Mouse (Mus musculus): ENCODE data around the gene Ptrh1.

- TF ChIP-seq CHD2 (IDR thresholded peaks at IDR 0.05; ENCODE audit: low read depth, low read length) (no peak), MAFK (IDR thresholded peaks at IDR 0.05; ENCODE audit: insufficient read depth, low read depth, low read length) (no peak), ZNF384 (IDR thresholded peaks at IDR 0.05; ENCODE audit: low read depth, low read length) (no peak), ZC3H11A (IDR thresholded peaks at IDR 0.05; ENCODE audit: borderline replicate concordance, low read depth, low read length) (no peak)
Observed at GRCm38 (mm10) chr2:32756674-32757055, 18.9 kb upstream of the Ptrh1 start.
